Mouse (Mus musculus): ENCODE results near the gene Kctd20.

DNA sequence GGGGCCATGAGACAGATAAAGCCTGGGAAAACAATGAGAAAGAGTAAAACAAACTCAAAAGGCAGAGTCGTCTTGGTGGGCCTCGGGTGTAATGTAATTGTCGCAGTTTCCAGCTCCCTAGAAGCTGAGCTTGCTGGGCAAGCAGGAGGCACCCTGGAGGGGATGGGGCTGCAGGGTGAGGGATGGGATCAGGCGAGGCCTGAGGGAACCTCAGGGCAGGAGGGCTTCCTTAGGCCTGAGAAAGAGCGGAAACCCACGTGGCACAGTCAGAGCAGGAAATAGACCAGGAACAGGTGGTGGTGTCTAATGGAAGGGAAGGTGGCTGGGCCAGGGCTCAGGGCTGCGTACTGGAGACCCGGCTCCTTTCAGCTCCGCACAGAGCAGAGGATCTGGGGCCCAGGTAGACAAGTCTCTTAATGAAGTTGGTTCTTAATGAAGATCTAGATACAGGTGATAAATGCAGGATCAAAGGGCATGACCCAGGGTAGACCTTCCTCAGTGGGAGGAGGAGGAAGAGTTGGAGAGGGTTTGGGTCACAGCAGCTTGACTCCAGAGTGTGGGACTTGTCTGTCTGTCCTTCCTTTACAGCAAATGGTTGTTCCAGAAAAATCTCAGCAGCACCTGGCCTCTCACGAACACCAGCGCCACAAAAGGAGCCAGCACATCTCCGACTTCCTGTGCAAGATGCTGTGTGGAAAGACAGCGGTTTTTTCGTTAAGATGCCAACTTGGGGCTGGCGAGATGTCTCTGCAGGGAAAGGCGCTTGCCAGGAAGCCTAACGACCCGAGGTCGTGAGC lies 17.4 kb upstream of the Kctd20 start:
- TF ChIP-seq POLR2A (IDR thresholded peaks at IDR 0.05; ENCODE audit: insufficient read length, low read depth) (no peak), MAX (IDR thresholded peaks at IDR 0.05; ENCODE audit: low read depth) (no peak), MYOD1 (IDR thresholded peaks at IDR 0.05; ENCODE audit: control insufficient read depth in 1 of 3, insufficient read length in 2 of 3, low read depth in 2 of 3) (no peak), E2F4 (IDR thresholded peaks at IDR 0.05; ENCODE audit: insufficient read depth) (no peak), USF1 (IDR thresholded peaks at IDR 0.05; ENCODE audit: low read depth) (no peak)
